Comparison of ENCODE assay signal across 7 mouse cellular contexts in genomic region chr6:71831581-71831960, GRCm38 (mm10). TPM values are rescaled to one million over a fixed set of nuclear protein-coding genes. Genes with fewer than 3 reads are reported as not detected.
DNase-seq lines count a peak whose midpoint lies in the region; ATAC-seq lines count a peak whose summit lies in the region.

No protein-coding gene starts in this region.

- H3K9ac ChIP-seq in intestine, embryonic 16.5 days (ENCODE audit: low read depth, low read length): peak overlapping the region; percentile 92
- H3K9ac ChIP-seq in midbrain, embryonic 11.5 days (ENCODE audit: low read length): peak overlapping the region; percentile 84

- H3K4me3 ChIP-seq in intestine, embryonic 16.5 days (ENCODE audit: low read length): peak overlapping the region; percentile 96
- H3K4me3 ChIP-seq in midbrain, embryonic 11.5 days (ENCODE audit: low read depth, low read length): peak overlapping the region; percentile 95

- ATAC-seq in intestine, embryonic 16.5 days: peak; percentile 99
- peak; percentile 99 for ATAC-seq in midbrain, embryonic 11.5 days (ENCODE audit: low FRiP score)

- no peaks in the 10 kb centered on the region for H3K27me3 ChIP-seq in intestine, embryonic 16.5 days (replicated peaks; ENCODE audit: control insufficient read depth, insufficient read depth, low read length)
- H3K27me3 ChIP-seq in midbrain, embryonic 11.5 days (ENCODE audit: control insufficient read depth, insufficient read depth, low read length): no peaks in the 10 kb centered on the region

- H3K36me3 ChIP-seq in intestine, embryonic 16.5 days (ENCODE audit: control insufficient read depth, insufficient read depth, low read length): 0 out of 2 replicates have a peak, but pooled peaks cover 2% of the 10 kb centered on the region
- 0 out of 2 replicates have a peak, but pooled peaks cover 2% of the 10 kb centered on the region for H3K36me3 ChIP-seq in midbrain, embryonic 11.5 days (ENCODE audit: control insufficient read depth, insufficient read depth, low read length)

- WGBS in intestine, embryonic 16.5 days: 0% methylated on average over 21 of the region's 21 CpGs
- 0% methylated on average over 21 of the region's 21 CpGs for WGBS in midbrain, embryonic 11.5 days

- intact Hi-C loops in left cerebral cortex, postnatal 36 days (cut with DNase I): no loop called here

- peak overlapping the region; percentile 97 for H3K27ac ChIP-seq in intestine, embryonic 16.5 days (ENCODE audit: low read length)
- peak overlapping the region; percentile 47 for H3K27ac ChIP-seq in midbrain, embryonic 11.5 days (ENCODE audit: low read depth, low read length)

- no peaks in the 10 kb centered on the region; the same call in 1 of the 2 replicates for H3K9me3 ChIP-seq in intestine, embryonic 16.5 days (ENCODE audit: control insufficient read depth, low read length)
- H3K9me3 ChIP-seq in midbrain, embryonic 11.5 days (ENCODE audit: control insufficient read depth, low read length): no peaks in the 10 kb centered on the region

- peaks cover 11% of the 10 kb centered on the region for H3K4me1 ChIP-seq in intestine, embryonic 16.5 days (ENCODE audit: control insufficient read depth, insufficient read depth, low read length)
- H3K4me1 ChIP-seq in midbrain, embryonic 11.5 days (ENCODE audit: control insufficient read depth, insufficient read depth, low read length): peaks cover 9% of the 10 kb centered on the region

- peak; percentile 96 for DNase-seq in adrenal gland, adult 8-10 months
- DNase-seq in embryo, embryonic 9.5 days (ENCODE audit: extremely low spot score): peak; percentile 91
- peak; percentile 88 to 95 for DNase-seq in gastrocnemius, postnatal 4 days (ENCODE audit: low spot score in 2 of 2)
- DNase-seq in left cerebral cortex, postnatal 36 days (ENCODE audit: low spot score in 2 of 2): peak; percentile 95 to 96
- DNase-seq in midbrain, embryonic 11.5 days (ENCODE audit: low spot score, missing footprints): peak; percentile 97
- peak; percentile 96 for DNase-seq in skeletal muscle tissue, adult 2 months (ENCODE audit: low read depth, low spot score)

- H3K4me2 ChIP-seq in intestine, embryonic 16.5 days (ENCODE audit: low read depth, low read length): peak overlapping the region; percentile 70
- H3K4me2 ChIP-seq in midbrain, embryonic 11.5 days: peak overlapping the region; percentile 70

RNA-seq across cellular contexts. Expression of gene Immt, which starts 0.4 kb away (rescaled TPM):
- total RNA-seq in adrenal gland, adult 8-10 months (2022): 100 to 1,000 TPM; 226 to 361 (median 285) TPM
- total RNA-seq in gastrocnemius, postnatal 4 days (2021): 100 to 1,000 TPM; 174 to 197 TPM
- polyA plus RNA-seq in intestine, embryonic 16.5 days (2015; fragmentation: Nextera tagmentation; extraction: Ambion mirVana): 268 TPM in 2 replicates
- 100 to 1,000 TPM; 142 to 143 TPM for total RNA-seq in left cerebral cortex, postnatal 36 days (2021)
- polyA plus RNA-seq in midbrain, embryonic 11.5 days (2014; fragmentation: Nextera tagmentation; extraction: Ambion mirVana): 186 and 205 TPM in 2 replicates

RNA-seq across cellular contexts. Expression of gene Mrpl35, which starts 4.8 kb away (rescaled TPM):
- total RNA-seq in adrenal gland, adult 8-10 months (2022): 10 to 100 TPM; 35.0 to 41.1 (median 39.2) TPM
- total RNA-seq in gastrocnemius, postnatal 4 days (2021): 10 to 100 TPM; 28.5 to 32.0 TPM
- polyA plus RNA-seq in intestine, embryonic 16.5 days (2015; fragmentation: Nextera tagmentation; extraction: Ambion mirVana): 66.5 and 77.4 TPM in 2 replicates
- 10 to 100 TPM; 26.4 to 29.1 TPM for total RNA-seq in left cerebral cortex, postnatal 36 days (2021)
- polyA plus RNA-seq in midbrain, embryonic 11.5 days (2014; fragmentation: Nextera tagmentation; extraction: Ambion mirVana): 58.0 and 58.2 TPM in 2 replicates

Comparison
In these comparisons a context has a peak if more than half of its experiments do, and no peak if none do; other contexts are left out.
1. Peak in every context shown above with its lines: DNase-seq, ATAC-seq, H3K4me3 ChIP-seq and H3K27ac ChIP-seq.